ENCODE assay signal across 8 mouse cellular contexts in the genomic region with DNA sequence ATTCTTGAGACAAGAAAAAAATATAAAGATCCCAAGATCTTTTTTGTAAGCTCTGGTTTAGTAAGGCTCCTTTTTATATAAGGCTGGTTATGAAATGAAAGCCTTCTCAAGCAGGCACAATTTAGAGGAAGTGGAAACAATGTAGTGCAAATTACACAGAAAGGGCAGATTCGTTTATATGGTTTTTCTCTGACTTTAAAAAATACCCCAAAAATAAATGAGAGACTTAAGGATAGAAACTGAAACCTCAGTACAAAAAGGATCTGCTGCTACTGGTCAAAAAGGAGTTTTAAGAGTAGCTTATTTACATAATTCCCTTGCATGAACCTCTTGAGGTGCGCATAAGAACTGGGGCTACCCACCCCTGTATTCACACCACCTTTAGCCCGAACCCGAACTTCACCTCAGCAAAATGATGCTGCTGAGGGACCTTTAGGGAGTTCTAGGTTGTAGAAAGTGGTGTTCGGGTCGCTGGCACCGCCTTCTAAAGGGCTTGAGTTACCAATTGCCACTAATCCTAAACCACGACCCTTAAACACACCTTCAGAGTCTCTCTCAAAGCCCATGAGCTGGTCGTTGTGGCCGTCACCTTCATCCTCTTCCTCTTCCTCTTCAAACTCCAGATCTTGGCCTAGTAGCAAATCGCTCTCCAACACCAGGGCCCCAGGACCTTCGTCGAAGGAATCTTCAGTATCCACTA. TPM values are rescaled to one million over a fixed set of nuclear protein-coding genes. Genes with fewer than 3 reads are reported as not detected.
DNase-seq lines count a peak whose midpoint lies in the region; ATAC-seq lines count a peak whose summit lies in the region.

No protein-coding gene starts in this region.

- WGBS in lung, embryonic 15.5 days: 12% methylated on average over 13 of the region's 13 CpGs
- WGBS in embryonic facial prominence, embryonic 14.5 days: 17% methylated on average over 13 of the region's 13 CpGs
- WGBS in intestine, embryonic 16.5 days: 13% methylated on average over 13 of the region's 13 CpGs
- WGBS in neural tube, embryonic 14.5 days: 22% methylated on average over 13 of the region's 13 CpGs

- peak overlapping the region; percentile 77 for H3K4me2 ChIP-seq in lung, embryonic 15.5 days
- peak overlapping the region; percentile 74 for H3K4me2 ChIP-seq in embryonic facial prominence, embryonic 14.5 days (ENCODE audit: low read depth, low read length)
- H3K4me2 ChIP-seq in intestine, embryonic 16.5 days (ENCODE audit: low read depth, low read length): peak overlapping the region; percentile 66
- H3K4me2 ChIP-seq in neural tube, embryonic 14.5 days (ENCODE audit: low read depth, low read length): peak overlapping the region; percentile 84

- no peak for DNase-seq in lung, adult 18-20 months
- DNase-seq in embryonic facial prominence, embryonic 14.5 days (ENCODE audit: low spot score): no peak
- DNase-seq in embryo, embryonic 10 days (ENCODE audit: low spot score): no peak
- DNase-seq in thymus, postnatal 36 days: no peak
- DNase-seq in gastrocnemius, postnatal 4 days (ENCODE audit: low spot score in 2 of 2): no peak

- peak overlapping the region; percentile 79 for H3K27ac ChIP-seq in lung, embryonic 15.5 days
- peak overlapping the region; percentile 82 for H3K27ac ChIP-seq in embryonic facial prominence, embryonic 14.5 days (replicated peaks; ENCODE audit: low read depth, low read length)
- peak overlapping the region; percentile 83 for H3K27ac ChIP-seq in intestine, embryonic 16.5 days (ENCODE audit: low read length)
- peak overlapping the region; percentile 84; the same call in 1 of the 2 replicates for H3K27ac ChIP-seq in neural tube, embryonic 14.5 days (ENCODE audit: low read depth, low read length)

- no peak for ATAC-seq in lung, embryonic 15.5 days (ENCODE audit: borderline replicate concordance, extremely low read depth, low FRiP score, low TSS enrichment)
- no peak for ATAC-seq in embryonic facial prominence, embryonic 14.5 days (ENCODE audit: low read depth)
- ATAC-seq in intestine, embryonic 16.5 days: no peak
- ATAC-seq in neural tube, embryonic 14.5 days (ENCODE audit: low read depth): no peak

- H3K4me1 ChIP-seq in lung, embryonic 15.5 days: peaks cover 22% of the 10 kb centered on the region
- H3K4me1 ChIP-seq in embryonic facial prominence, embryonic 14.5 days (ENCODE audit: control insufficient read depth, insufficient read depth, low read length): peaks cover 4% of the 10 kb centered on the region; the same call in 1 of the 2 replicates
- H3K4me1 ChIP-seq in intestine, embryonic 16.5 days (ENCODE audit: control insufficient read depth, insufficient read depth, low read length): peaks cover 4% of the 10 kb centered on the region; the same call in 1 of the 2 replicates
- peaks cover 18% of the 10 kb centered on the region; the same call in 1 of the 2 replicates for H3K4me1 ChIP-seq in neural tube, embryonic 14.5 days (ENCODE audit: control insufficient read depth, insufficient read depth, low read length)

- peak overlapping the region; percentile 80 for H3K4me3 ChIP-seq in lung, embryonic 15.5 days
- H3K4me3 ChIP-seq in embryonic facial prominence, embryonic 14.5 days (ENCODE audit: low read depth, low read length): peak overlapping the region; percentile 86
- H3K4me3 ChIP-seq in intestine, embryonic 16.5 days (ENCODE audit: low read length): peak overlapping the region; percentile 79
- H3K4me3 ChIP-seq in neural tube, embryonic 14.5 days (ENCODE audit: low read depth, low read length): peak overlapping the region; percentile 80

- H3K9me3 ChIP-seq in lung, embryonic 15.5 days: 0 out of 2 replicates have a peak, but pooled peaks cover 3% of the 10 kb centered on the region
- H3K9me3 ChIP-seq in embryonic facial prominence, embryonic 14.5 days (ENCODE audit: control insufficient read depth, low read length): peaks cover 5% of the 10 kb centered on the region
- no peaks in the 10 kb centered on the region for H3K9me3 ChIP-seq in intestine, embryonic 16.5 days (ENCODE audit: control insufficient read depth, low read length)
- peaks cover 5% of the 10 kb centered on the region for H3K9me3 ChIP-seq in neural tube, embryonic 14.5 days (ENCODE audit: control insufficient read depth, low read length)

- peak overlapping the region; percentile 82 for H3K9ac ChIP-seq in lung, embryonic 15.5 days
- H3K9ac ChIP-seq in embryonic facial prominence, embryonic 14.5 days (ENCODE audit: low read depth, low read length): peak overlapping the region; percentile 89
- peak overlapping the region; percentile 91 for H3K9ac ChIP-seq in intestine, embryonic 16.5 days (ENCODE audit: low read depth, low read length)
- peak overlapping the region; percentile 84 for H3K9ac ChIP-seq in neural tube, embryonic 14.5 days (replicated peaks; ENCODE audit: low read depth, low read length)

- no peaks in the 10 kb centered on the region for H3K27me3 ChIP-seq in lung, embryonic 15.5 days
- no peaks in the 10 kb centered on the region for H3K27me3 ChIP-seq in embryonic facial prominence, embryonic 14.5 days (replicated peaks; ENCODE audit: control insufficient read depth, insufficient read depth, low read length)
- H3K27me3 ChIP-seq in intestine, embryonic 16.5 days (replicated peaks; ENCODE audit: control insufficient read depth, insufficient read depth, low read length): no peaks in the 10 kb centered on the region
- no peaks in the 10 kb centered on the region for H3K27me3 ChIP-seq in neural tube, embryonic 14.5 days (ENCODE audit: control insufficient read depth, insufficient read depth, low read length)

- peaks cover 79% of the 10 kb centered on the region for H3K36me3 ChIP-seq in lung, embryonic 15.5 days
- peaks cover 82% of the 10 kb centered on the region for H3K36me3 ChIP-seq in embryonic facial prominence, embryonic 14.5 days (ENCODE audit: control insufficient read depth, insufficient read depth, low read length)
- H3K36me3 ChIP-seq in intestine, embryonic 16.5 days (ENCODE audit: control insufficient read depth, insufficient read depth, low read length): peaks cover 53% of the 10 kb centered on the region
- peaks cover 65% of the 10 kb centered on the region for H3K36me3 ChIP-seq in neural tube, embryonic 14.5 days (ENCODE audit: control insufficient read depth, insufficient read depth, low read length)

RNA-seq across cellular contexts. Expression of gene Zfp513, which starts 0.9 kb away (rescaled TPM):
- 8.8 and 9.5 TPM in 2 replicates for polyA plus RNA-seq in lung, embryonic 15.5 days (2015; fragmentation: Nextera tagmentation; extraction: Ambion mirVana)
- polyA plus RNA-seq in embryonic facial prominence, embryonic 14.5 days (2014; fragmentation: Nextera tagmentation; extraction: Ambion mirVana): 5.4 and 5.8 TPM in 2 replicates
- 5.5 and 6.0 TPM in 2 replicates for polyA plus RNA-seq in intestine, embryonic 16.5 days (2015; fragmentation: Nextera tagmentation; extraction: Ambion mirVana)
- polyA plus RNA-seq in neural tube, embryonic 14.5 days (2014; fragmentation: Nextera tagmentation; extraction: Ambion mirVana): 7.4 and 9.3 TPM in 2 replicates
- 10 to 100 TPM; 12.2 to 13.0 TPM for total RNA-seq in gastrocnemius, postnatal 4 days (2021)

RNA-seq across cellular contexts. Expression of gene Eif2b4, which starts 8.0 kb away (rescaled TPM):
- 61.2 and 64.3 TPM in 2 replicates for polyA plus RNA-seq in lung, embryonic 15.5 days (2015; fragmentation: Nextera tagmentation; extraction: Ambion mirVana)
- polyA plus RNA-seq in embryonic facial prominence, embryonic 14.5 days (2014; fragmentation: Nextera tagmentation; extraction: Ambion mirVana): 55.5 and 58.0 TPM in 2 replicates
- 67.1 and 67.6 TPM in 2 replicates for polyA plus RNA-seq in intestine, embryonic 16.5 days (2015; fragmentation: Nextera tagmentation; extraction: Ambion mirVana)
- polyA plus RNA-seq in neural tube, embryonic 14.5 days (2014; fragmentation: Nextera tagmentation; extraction: Ambion mirVana): 78.6 and 79.0 TPM in 2 replicates
- total RNA-seq in gastrocnemius, postnatal 4 days (2021): 10 to 100 TPM; 33.1 to 42.9 TPM

RNA-seq across cellular contexts. Expression of gene Snx17, which starts 8.2 kb away (rescaled TPM):
- polyA plus RNA-seq in lung, embryonic 15.5 days (2015; fragmentation: Nextera tagmentation; extraction: Ambion mirVana): 146 and 147 TPM in 2 replicates
- polyA plus RNA-seq in embryonic facial prominence, embryonic 14.5 days (2014; fragmentation: Nextera tagmentation; extraction: Ambion mirVana): 124 and 141 TPM in 2 replicates
- 143 and 149 TPM in 2 replicates for polyA plus RNA-seq in intestine, embryonic 16.5 days (2015; fragmentation: Nextera tagmentation; extraction: Ambion mirVana)
- polyA plus RNA-seq in neural tube, embryonic 14.5 days (2014; fragmentation: Nextera tagmentation; extraction: Ambion mirVana): 102 and 111 TPM in 2 replicates
- 10 to 100 TPM; 80.8 to 83.2 TPM for total RNA-seq in gastrocnemius, postnatal 4 days (2021)

RNA-seq across cellular contexts. Expression of gene Ppm1g, which starts 19.3 kb away (rescaled TPM):
- polyA plus RNA-seq in lung, embryonic 15.5 days (2015; fragmentation: Nextera tagmentation; extraction: Ambion mirVana): 141 and 144 TPM in 2 replicates
- polyA plus RNA-seq in embryonic facial prominence, embryonic 14.5 days (2014; fragmentation: Nextera tagmentation; extraction: Ambion mirVana): 102 and 107 TPM in 2 replicates
- polyA plus RNA-seq in intestine, embryonic 16.5 days (2015; fragmentation: Nextera tagmentation; extraction: Ambion mirVana): 110 and 122 TPM in 2 replicates
- 155 and 159 TPM in 2 replicates for polyA plus RNA-seq in neural tube, embryonic 14.5 days (2014; fragmentation: Nextera tagmentation; extraction: Ambion mirVana)
- 10 to 100 TPM; 55.3 to 63.8 TPM for total RNA-seq in gastrocnemius, postnatal 4 days (2021)

RNA-seq across cellular contexts. Expression of gene Gtf3c2, which starts 21.2 kb away (rescaled TPM):
- polyA plus RNA-seq in lung, embryonic 15.5 days (2015; fragmentation: Nextera tagmentation; extraction: Ambion mirVana): 68.4 and 69.3 TPM in 2 replicates
- polyA plus RNA-seq in embryonic facial prominence, embryonic 14.5 days (2014; fragmentation: Nextera tagmentation; extraction: Ambion mirVana): 47.5 and 59.9 TPM in 2 replicates
- 56.4 and 60.3 TPM in 2 replicates for polyA plus RNA-seq in intestine, embryonic 16.5 days (2015; fragmentation: Nextera tagmentation; extraction: Ambion mirVana)
- 55.5 and 60.3 TPM in 2 replicates for polyA plus RNA-seq in neural tube, embryonic 14.5 days (2014; fragmentation: Nextera tagmentation; extraction: Ambion mirVana)
- 10 to 100 TPM; 39.7 to 47.0 TPM for total RNA-seq in gastrocnemius, postnatal 4 days (2021)
